Mouse (Mus musculus): ENCODE results near the gene Zfyve27. TPM values are rescaled to one million over a fixed set of nuclear protein-coding genes. Genes with fewer than 3 reads are reported as not detected.

Zfyve27 gene
- polyA plus RNA-seq, 1 experiment: 49.5 TPM

DNA sequence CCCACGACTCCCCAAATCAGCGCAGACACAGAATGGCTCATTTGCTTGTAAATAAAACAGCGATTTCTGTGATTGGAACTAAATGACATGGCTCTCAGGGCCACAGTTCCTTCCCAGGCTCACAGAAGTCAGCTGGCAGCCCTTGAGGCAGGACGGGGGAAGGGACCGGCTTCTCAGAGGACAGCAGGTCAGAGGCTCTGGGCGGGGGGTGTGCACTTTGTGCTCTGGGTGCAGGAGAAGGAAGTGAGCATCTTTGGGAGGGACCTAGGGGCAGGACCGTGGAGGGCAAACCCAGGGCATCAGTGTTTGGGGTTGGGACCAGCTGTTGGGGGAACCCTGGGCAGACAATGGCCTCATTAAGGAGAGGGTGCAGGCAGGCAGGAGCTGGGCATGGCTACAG, 45.7 kb downstream of the Zfyve27 start:
- Histone ChIP-seq H3K36me3 (ENCODE audit: control insufficient read depth, insufficient read depth, low read length) (no peaks in the 10 kb centered on the region), H3K4me1 (ENCODE audit: control insufficient read depth, insufficient read depth, insufficient read length) (no peaks in the 10 kb centered on the region), H3K4me3 (ENCODE audit: extremely low read depth, insufficient read depth, insufficient read length) (no peak overlapping the region), H3K27ac (ENCODE audit: insufficient read depth, low read length) (no peak overlapping the region), H3K27me3 (ENCODE audit: control insufficient read depth, insufficient read depth, low read length) (no peaks in the 10 kb centered on the region)
- 66% methylated on average over 7 of the region's 7 CpGs for WGBS
- TF ChIP-seq CTCF (IDR thresholded peaks at IDR 0.05; ENCODE audit: extremely low read depth, insufficient read depth, insufficient read length, insufficient replicate concordance): no peak
- no peak for TF ChIP-seq POLR2A (IDR thresholded peaks at IDR 0.05; ENCODE audit: low read depth, low read length)
- DNase-seq (ENCODE audit: low read depth in 1 of 2, low spot score in 2 of 2): no peak

DNA sequence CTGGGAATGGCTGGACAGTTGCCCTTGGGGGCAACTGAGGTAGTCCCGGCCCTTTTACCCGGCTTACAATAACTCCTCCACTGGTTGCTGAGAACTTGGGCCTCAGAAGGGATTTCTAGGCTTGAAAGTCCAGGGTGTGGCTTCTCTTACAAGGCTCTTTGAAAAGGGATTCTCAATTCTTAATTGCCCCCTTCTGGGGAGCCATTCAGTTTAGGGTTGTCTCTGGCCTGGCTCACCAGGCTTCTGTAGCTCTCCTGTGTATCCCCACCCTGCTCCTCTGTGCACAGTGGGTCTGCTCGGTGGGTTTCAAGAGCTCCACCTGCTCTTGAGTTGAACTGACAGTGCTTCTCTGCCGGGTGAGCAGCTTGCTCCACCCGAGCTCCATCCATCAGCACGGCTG, 46.2 kb downstream of the Zfyve27 start:
- TF ChIP-seq POLR2A (IDR thresholded peaks at IDR 0.05; ENCODE audit: low read depth, low read length) (no peak), CTCF (IDR thresholded peaks at IDR 0.05; ENCODE audit: extremely low read depth, insufficient read depth, insufficient read length, insufficient replicate concordance) (no peak)
- 60% methylated on average over 6 of the region's 6 CpGs for WGBS
- Histone ChIP-seq H3K36me3 (ENCODE audit: control insufficient read depth, insufficient read depth, low read length) (no peaks in the 10 kb centered on the region), H3K4me1 (ENCODE audit: control insufficient read depth, insufficient read depth, insufficient read length) (no peaks in the 10 kb centered on the region), H3K27ac (ENCODE audit: insufficient read depth, low read length) (no peak overlapping the region), H3K27me3 (ENCODE audit: control insufficient read depth, insufficient read depth, low read length) (no peaks in the 10 kb centered on the region), H3K4me3 (ENCODE audit: extremely low read depth, insufficient read depth, insufficient read length) (no peak overlapping the region)
- no peak for DNase-seq (ENCODE audit: low read depth in 1 of 2, low spot score in 2 of 2)

DNA sequence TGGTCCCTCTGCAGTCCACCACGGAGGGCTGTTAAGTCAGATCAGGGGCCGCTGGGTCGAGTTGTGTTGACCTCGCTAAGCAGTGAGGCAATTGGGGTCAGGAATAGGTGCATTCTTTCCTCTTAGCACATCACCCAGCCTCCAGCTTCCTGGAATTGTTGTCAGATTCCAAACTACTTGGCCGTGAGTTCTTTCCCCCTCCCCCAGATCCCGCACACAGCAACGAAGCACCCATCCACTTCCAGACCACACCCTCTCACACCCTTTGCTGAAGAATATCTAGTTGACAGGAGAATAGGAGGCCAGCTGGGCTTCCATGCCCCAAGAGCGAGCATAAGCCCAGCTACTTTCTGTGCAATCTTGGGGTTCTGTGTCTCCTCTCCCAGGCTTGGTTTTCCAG, 48.2 kb downstream of the Zfyve27 start:
- Histone ChIP-seq H3K27ac (ENCODE audit: insufficient read depth, low read length) (no peak overlapping the region), H3K4me1 (ENCODE audit: control insufficient read depth, insufficient read depth, insufficient read length) (no peaks in the 10 kb centered on the region), H3K27me3 (ENCODE audit: control insufficient read depth, insufficient read depth, low read length) (no peaks in the 10 kb centered on the region), H3K36me3 (ENCODE audit: control insufficient read depth, insufficient read depth, low read length) (no peaks in the 10 kb centered on the region), H3K4me3 (ENCODE audit: extremely low read depth, insufficient read depth, insufficient read length) (no peak overlapping the region)
- DNase-seq (ENCODE audit: low read depth in 1 of 2, low spot score in 2 of 2): no peak
- TF ChIP-seq POLR2A (IDR thresholded peaks at IDR 0.05; ENCODE audit: low read depth, low read length): no peak
- TF ChIP-seq CTCF (IDR thresholded peaks at IDR 0.05; ENCODE audit: extremely low read depth, insufficient read depth, insufficient read length, insufficient replicate concordance): no peak
- 31% methylated on average over 8 of the region's 8 CpGs for WGBS

DNA sequence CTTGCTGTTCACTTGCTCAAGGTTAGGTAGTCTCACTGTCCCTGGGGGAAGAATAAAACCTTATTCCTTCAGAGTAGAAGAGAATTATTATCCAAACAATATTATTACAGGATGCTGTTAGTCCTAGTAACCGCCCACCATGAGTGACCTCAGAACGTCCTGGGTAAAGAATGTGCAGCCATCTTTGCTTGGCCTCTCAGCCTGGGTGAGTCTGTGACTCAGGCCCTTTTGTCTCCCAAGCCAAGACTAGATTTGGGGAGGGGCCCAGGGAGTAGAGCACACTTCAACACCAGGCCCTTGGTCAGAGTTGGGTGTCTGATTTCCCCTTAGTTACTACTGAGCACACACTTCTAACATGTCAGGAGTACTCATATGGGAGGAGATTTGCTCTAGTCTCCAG, 50.9 kb downstream of the Zfyve27 start:
- 77% methylated on average over 2 of the region's 2 CpGs for WGBS
- no peak overlapping the region for H3K27ac ChIP-seq (ENCODE audit: insufficient read depth, low read length)
- H3K27me3 ChIP-seq (ENCODE audit: control insufficient read depth, insufficient read depth, low read length): no peaks in the 10 kb centered on the region
- DNase-seq (ENCODE audit: low read depth in 1 of 2, low spot score in 2 of 2): no peak
- no peaks in the 10 kb centered on the region for H3K4me1 ChIP-seq (ENCODE audit: control insufficient read depth, insufficient read depth, insufficient read length)
- TF ChIP-seq CTCF (IDR thresholded peaks at IDR 0.05; ENCODE audit: extremely low read depth, insufficient read depth, insufficient read length, insufficient replicate concordance) (no peak), POLR2A (IDR thresholded peaks at IDR 0.05; ENCODE audit: low read depth, low read length) (no peak)
- no peak overlapping the region for H3K4me3 ChIP-seq (ENCODE audit: extremely low read depth, insufficient read depth, insufficient read length)
- H3K36me3 ChIP-seq (ENCODE audit: control insufficient read depth, insufficient read depth, low read length): no peaks in the 10 kb centered on the region

DNA sequence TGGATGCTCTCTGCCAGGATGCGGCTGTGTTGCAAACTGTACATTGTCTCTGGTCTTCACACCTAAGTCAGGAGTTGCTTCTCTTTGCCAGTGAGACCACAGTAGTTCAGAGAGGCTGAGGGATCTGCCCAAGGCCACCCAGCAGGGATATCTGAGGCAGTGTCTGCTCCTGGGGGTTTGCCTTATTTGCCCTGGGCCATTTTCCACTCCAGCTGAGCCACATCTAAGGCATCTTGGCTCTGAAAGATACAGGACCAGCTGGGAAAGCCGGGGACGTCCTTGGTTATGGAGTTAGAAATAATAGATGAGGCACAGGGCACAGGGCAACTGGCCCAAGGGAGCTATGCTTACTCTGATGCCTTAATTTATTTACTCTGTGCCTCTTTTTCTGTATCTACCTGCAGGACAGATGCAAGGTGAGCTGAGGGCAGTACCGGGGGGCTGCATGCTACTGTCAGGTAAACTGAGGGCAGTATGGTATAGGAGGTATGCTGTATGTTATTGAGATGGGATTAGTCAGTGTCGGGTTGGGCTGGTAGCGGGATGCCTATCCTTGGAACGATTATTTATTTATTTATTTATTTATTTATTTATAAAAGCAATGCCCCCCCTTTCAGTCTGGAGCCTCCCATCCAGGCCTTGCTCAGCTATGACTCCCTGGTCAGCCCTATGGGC, 53.1 kb downstream of the Zfyve27 start:
- Histone ChIP-seq H3K27ac (ENCODE audit: insufficient read depth, low read length) (no peak overlapping the region), H3K4me3 (ENCODE audit: extremely low read depth, insufficient read depth, insufficient read length) (no peak overlapping the region), H3K27me3 (ENCODE audit: control insufficient read depth, insufficient read depth, low read length) (no peaks in the 10 kb centered on the region), H3K4me1 (ENCODE audit: control insufficient read depth, insufficient read depth, insufficient read length) (no peaks in the 10 kb centered on the region), H3K36me3 (ENCODE audit: control insufficient read depth, insufficient read depth, low read length) (no peaks in the 10 kb centered on the region)
- no peak for DNase-seq (ENCODE audit: low read depth in 1 of 2, low spot score in 2 of 2)
- WGBS: 78% methylated on average over 7 of the region's 7 CpGs
- no peak for TF ChIP-seq POLR2A (IDR thresholded peaks at IDR 0.05; ENCODE audit: low read depth, low read length)
- no peak for TF ChIP-seq CTCF (IDR thresholded peaks at IDR 0.05; ENCODE audit: extremely low read depth, insufficient read depth, insufficient read length, insufficient replicate concordance)

DNA sequence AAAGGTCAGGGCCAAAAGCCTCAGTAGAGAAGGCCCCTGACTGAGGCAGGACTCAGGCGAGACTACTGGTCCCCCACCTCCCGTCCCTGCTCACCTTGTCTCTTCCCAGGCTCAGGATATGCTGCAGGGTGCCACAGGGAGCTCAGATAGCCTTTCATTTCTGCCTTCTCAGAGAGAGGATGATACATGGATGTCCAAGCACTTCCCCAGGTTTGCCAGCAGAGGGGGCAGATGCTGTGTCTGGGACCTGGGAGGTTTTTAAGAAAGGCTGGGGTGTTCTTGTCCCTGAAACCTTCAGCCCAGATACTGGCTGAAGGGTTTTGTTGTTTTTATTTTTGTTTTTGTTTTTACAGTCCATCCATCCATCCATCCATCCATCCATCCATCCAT, 53.6 kb downstream of the Zfyve27 start:
- TF ChIP-seq CTCF (IDR thresholded peaks at IDR 0.05; ENCODE audit: extremely low read depth, insufficient read depth, insufficient read length, insufficient replicate concordance) (peak; percentile 48; the same call in 1 of the 2 replicates), POLR2A (IDR thresholded peaks at IDR 0.05; ENCODE audit: low read depth, low read length) (no peak)
- Histone ChIP-seq H3K4me1 (ENCODE audit: control insufficient read depth, insufficient read depth, insufficient read length) (no peaks in the 10 kb centered on the region), H3K4me3 (ENCODE audit: extremely low read depth, insufficient read depth, insufficient read length) (no peak overlapping the region), H3K27me3 (ENCODE audit: control insufficient read depth, insufficient read depth, low read length) (no peaks in the 10 kb centered on the region), H3K36me3 (ENCODE audit: control insufficient read depth, insufficient read depth, low read length) (no peaks in the 10 kb centered on the region), H3K27ac (ENCODE audit: insufficient read depth, low read length) (no peak overlapping the region)
- 30% methylated on average over 2 of the region's 2 CpGs for WGBS
- DNase-seq (ENCODE audit: low read depth in 1 of 2, low spot score in 2 of 2): no peak

DNA sequence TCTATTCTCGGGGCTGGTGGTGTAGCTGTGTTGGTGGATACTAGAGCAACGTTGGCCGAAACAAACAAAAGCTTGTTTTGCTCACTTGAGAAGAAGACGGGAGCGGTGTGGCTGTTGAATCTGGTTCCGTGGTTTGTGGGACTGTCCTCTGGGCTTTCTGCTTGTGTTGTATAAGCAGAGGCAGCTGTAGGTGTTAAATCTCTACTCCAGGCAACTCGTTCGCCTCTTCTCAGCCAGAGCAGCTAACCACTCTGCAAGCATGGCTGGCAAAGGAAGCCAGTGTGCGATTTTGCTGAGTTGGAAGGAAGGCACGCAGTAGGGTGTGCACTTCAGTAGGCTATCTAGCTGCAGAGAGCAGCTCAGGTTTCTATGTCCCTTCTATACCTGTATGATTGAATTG, 62.7 kb downstream of the Zfyve27 start:
- H3K27ac ChIP-seq (ENCODE audit: insufficient read depth, low read length): no peak overlapping the region
- TF ChIP-seq CTCF (IDR thresholded peaks at IDR 0.05; ENCODE audit: extremely low read depth, insufficient read depth, insufficient read length, insufficient replicate concordance) (no peak), POLR2A (IDR thresholded peaks at IDR 0.05; ENCODE audit: low read depth, low read length) (no peak)
- H3K36me3 ChIP-seq (ENCODE audit: control insufficient read depth, insufficient read depth, low read length): no peaks in the 10 kb centered on the region
- H3K27me3 ChIP-seq (ENCODE audit: control insufficient read depth, insufficient read depth, low read length): no peaks in the 10 kb centered on the region
- WGBS: 28% methylated on average over 10 of the region's 10 CpGs
- DNase-seq (ENCODE audit: low read depth in 1 of 2, low spot score in 2 of 2): no peak
- no peak overlapping the region for H3K4me3 ChIP-seq (ENCODE audit: extremely low read depth, insufficient read depth, insufficient read length)
- no peaks in the 10 kb centered on the region for H3K4me1 ChIP-seq (ENCODE audit: control insufficient read depth, insufficient read depth, insufficient read length)

Data from spleen, adult 2 months (tissue).